Mouse (Mus musculus): ENCODE results near the gene Six2.

The Six2 gene

DNA sequence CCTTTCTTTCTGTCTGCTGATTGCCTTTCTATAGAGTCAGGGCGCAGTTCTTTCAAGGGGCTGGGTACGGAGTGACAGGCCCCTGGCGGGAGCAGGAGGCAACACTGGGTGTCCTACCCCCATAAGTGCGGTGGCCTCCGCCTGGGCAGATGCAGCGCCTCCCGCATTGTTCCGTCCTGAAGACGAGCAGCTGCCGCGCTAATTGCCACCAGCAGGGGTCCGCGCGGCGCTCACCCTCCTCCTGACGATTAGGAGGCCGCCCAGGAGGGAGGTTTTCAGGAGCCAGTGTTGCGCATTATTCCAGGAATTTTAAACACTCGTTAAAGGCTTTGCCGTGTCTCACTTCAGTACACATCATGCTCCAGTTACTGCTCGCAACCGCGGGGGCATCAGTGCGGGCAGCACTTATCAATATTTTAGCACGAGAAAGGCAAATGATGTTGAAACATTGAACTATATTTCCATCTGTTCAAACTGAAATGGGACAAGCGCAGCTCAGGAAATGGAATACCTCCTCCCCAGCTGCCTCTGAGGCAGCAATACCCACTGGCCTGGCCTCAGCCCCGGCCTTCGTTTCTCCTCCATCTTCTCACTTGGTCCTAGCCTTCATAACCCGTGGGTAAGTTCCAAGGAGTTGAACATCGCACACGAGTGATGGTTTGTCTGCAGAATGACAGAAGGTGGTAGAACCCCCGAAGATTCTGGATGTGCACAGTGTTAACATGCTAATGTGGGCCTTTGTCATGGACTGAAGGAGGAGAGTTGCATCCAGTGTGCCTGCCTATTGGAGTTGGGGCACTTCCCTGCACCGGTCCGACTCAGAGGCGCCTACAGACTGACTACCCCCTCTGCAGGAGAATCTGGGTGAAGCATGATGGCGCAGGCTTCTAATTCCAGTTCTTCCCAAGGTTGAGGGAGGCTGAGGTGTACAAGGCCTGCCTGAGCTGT is 42.1 kb downstream of the Six2 start:
- DNase-seq = peak; percentile 85

- DNase-seq = no peak
These were observed 42.8 kb downstream of the Six2 start for GRCm38 (mm10) chr17:85645312-85645711.

- DNase-seq = no peak
These were observed 50.2 kb downstream of the Six2 start for GRCm38 (mm10) chr17:85637876-85638275.
